Mouse (Mus musculus): Measurements from ENCODE around the gene Ncor2.

DNA sequence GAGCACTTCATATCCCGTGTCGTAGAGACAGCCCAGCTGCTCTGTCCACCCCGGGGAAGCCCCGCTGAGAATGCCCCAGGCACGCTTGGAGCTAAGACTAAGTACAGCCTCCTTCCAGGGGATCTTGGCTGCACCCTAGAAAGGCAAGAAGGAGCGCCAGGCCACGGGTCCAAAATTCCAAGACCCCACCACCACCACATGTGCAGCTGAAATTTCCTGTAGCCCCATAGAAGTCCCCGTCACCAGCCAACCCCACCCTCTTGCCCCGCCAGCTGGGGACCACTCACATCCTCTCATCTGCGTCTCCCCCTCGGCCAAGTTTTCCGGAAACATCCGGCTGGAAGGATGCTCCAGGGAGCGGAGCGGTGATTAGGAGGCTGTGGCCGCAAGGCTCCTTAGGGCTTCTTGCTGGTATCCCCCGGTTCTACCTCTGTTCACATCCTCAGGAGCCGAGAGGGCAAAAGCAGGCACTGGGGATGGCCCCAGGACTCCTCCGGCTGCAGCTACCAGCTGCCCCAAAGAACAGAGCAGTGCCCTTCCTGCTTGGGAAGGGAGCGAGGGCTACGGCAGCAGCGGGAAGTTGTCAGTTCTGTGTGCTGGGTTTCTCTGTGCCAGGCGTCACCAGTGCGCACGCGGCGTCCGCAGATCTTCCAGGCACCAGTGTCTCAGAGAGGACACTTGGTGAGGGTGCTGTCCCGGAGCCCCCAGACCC is 121.3 kb downstream of the Ncor2 start:
- no peak for TF ChIP-seq MYOD1 (IDR thresholded peaks at IDR 0.05; ENCODE audit: control insufficient read depth, insufficient read length, low read depth)
- TF ChIP-seq CTCF (IDR thresholded peaks at IDR 0.05; ENCODE audit: control insufficient read depth, insufficient read depth, insufficient read length), result no peak
- no peak for TF ChIP-seq FOSL1 (IDR thresholded peaks at IDR 0.05; ENCODE audit: insufficient read depth, low read length, poor library complexity, severe bottlenecking)
